Mouse (Mus musculus): ENCODE results near the gene Cyb5r3.

DNA sequence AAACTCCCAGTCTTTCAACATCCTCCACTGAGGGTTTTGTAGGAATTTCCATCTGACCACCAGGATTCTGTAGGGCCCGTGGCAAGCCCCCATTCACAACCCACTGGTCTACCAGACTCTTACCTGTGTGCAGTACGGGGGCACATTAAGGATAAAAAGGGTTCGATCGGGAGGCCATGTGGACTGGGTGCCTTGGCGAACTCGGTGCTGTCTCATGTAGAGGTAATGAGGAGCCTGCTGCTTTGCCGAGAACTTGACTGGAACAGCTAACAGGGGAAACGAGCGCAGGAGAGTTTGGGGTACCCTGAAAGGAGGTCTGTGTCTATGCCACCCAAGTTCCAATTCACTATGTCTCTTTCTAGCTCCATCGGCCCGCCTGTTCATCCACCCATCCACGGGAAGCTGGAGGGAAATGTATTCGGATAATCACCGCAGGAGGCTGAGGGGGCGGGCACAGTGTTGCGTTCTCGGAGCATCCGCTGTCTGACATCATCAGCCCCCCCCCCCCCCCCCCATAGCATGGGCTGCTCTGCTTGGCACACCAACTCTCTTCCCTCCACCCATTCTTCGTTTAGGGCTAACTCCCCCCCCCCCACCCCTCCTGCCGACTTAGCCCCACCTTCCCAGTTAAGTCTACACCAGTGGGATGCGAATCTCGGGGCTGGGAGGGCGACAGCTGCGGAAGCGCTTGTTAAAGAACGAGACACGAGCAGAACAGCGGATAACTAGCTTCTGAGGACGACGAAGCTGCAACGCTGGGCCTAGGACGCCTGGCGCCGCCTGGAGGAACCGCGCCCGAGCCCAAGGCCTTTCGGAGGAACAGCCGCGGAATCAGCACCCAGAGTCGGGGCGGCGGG, 50.5 kb downstream of the Cyb5r3 start:
- TF ChIP-seq CTCF (IDR thresholded peaks at IDR 0.05; ENCODE audit: extremely low read depth, insufficient read depth, insufficient read length, insufficient replicate concordance) (no peak), POLR2A (IDR thresholded peaks at IDR 0.05; ENCODE audit: low read depth, low read length) (no peak; the same call in 1 of the 2 replicates)

All from spleen, adult 2 months (tissue).